Comparison of ENCODE assay signal across 10 mouse cellular contexts in the genomic region with DNA sequence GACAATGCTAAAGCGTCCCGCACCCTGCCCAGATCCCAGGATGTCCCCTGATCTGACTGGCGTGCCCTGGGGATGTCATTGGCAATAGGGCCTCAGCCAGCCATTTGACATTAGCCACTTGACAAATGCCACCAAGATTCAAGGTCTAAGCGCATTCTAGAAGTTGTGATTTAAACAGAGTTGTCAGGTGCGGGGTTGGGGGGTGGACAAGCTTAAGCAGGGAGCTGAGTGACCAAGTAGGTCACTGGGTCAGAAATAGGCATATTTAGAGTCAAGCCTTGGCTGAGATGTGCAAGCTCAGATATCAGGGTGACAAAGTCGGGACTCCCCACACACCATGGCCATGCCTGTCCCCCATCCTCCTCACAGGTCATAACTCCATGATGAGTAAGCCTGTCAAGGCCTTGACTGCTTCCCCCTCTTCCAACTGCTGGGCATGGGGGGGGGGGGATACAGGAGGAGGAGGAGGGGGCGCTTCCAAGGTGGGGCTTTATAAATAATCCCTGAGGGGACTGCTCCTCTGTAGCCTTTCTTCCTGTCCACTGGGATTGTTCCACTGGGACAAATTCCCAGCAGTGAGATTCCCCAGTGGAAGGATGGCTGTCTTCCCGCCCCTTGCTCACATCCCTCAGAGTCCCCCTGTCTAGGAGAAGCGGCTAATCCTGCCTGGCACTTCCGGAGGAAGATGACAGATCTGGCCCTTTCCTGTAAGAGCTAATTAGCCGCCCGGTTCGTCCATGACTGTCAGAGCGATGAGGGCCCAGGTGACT. TPM values are rescaled to one million over a fixed set of nuclear protein-coding genes. Genes with fewer than 3 reads are reported as not detected.
A peak's percentile ranks its signal among the peaks of the same experiment; 100 is the strongest.
DNase-seq lines count a peak whose midpoint lies in the region; ATAC-seq and TF ChIP-seq lines count a peak whose summit lies in the region.
"Had no signal": no experiment of that assay in that cellular context is flagged by ENCODE, and none has a peak within 500 bp of the region (broad histone marks: within the 10 kb centered on the region; RNA-seq: fewer than 3 reads in every experiment).

No protein-coding gene starts in this region.

- peak; percentile 23 for DNase-seq in cerebellum, adult 9-11 months
- DNase-seq in cerebellum, postnatal 4 days (ENCODE audit: low spot score in 2 of 2): no peak
- no peak for DNase-seq in hindbrain, embryonic 10.5 days (ENCODE audit: low spot score)
- peak; percentile 75 for DNase-seq in midbrain, embryonic 14.5 days
- no peak for DNase-seq in left cerebral cortex, postnatal 10 days (ENCODE audit: extremely low spot score in 1 of 2, low spot score in 2 of 2)
- DNase-seq in gastrocnemius, adult 2 months: no peak
- DNase-seq in left cerebral cortex, adult 18-20 months (ENCODE audit: low spot score in 2 of 2): no peak
- DNase-seq: heart, postnatal 10 days had no signal

- intact Hi-C loops in left cerebral cortex, postnatal 10 days (cut with DNase I): no loop called here
- intact Hi-C loops in gastrocnemius, adult 2 months (cut with DNase I): no loop called here

- no peak for TF ChIP-seq CTCF in ES-Bruce4 (IDR thresholded peaks at IDR 0.05; ENCODE audit: low read depth, low read length)
- TF ChIP-seq CTCF in gastrocnemius, adult 2 months (IDR thresholded peaks at IDR 0.05): no peak

- no peaks in the 10 kb centered on the region for H3K36me3 ChIP-seq in ES-Bruce4 (ENCODE audit: control insufficient read depth, insufficient read depth, low read length, poor library complexity, severe bottlenecking)
- no peaks in the 10 kb centered on the region for H3K36me3 ChIP-seq in hindbrain, embryonic 10.5 days
- H3K36me3 ChIP-seq in midbrain, embryonic 14.5 days (ENCODE audit: control insufficient read depth, insufficient read depth, low read length): no peaks in the 10 kb centered on the region
- H3K36me3 ChIP-seq: liver, embryonic 15.5 days had no signal

- WGBS in hindbrain, embryonic 10.5 days: 32% methylated on average over 14 of the region's 14 CpGs
- 24% methylated on average over 14 of the region's 14 CpGs for WGBS in midbrain, embryonic 14.5 days

- no peaks in the 10 kb centered on the region for H3K27me3 ChIP-seq in ES-Bruce4 (ENCODE audit: control insufficient read depth, insufficient read depth, low read length, poor library complexity, severe bottlenecking)
- no peaks in the 10 kb centered on the region for H3K27me3 ChIP-seq in hindbrain, embryonic 10.5 days (ENCODE audit: insufficient read depth, poor library complexity, severe bottlenecking)
- H3K27me3 ChIP-seq in midbrain, embryonic 14.5 days (ENCODE audit: control insufficient read depth, insufficient read depth, low read length): no peaks in the 10 kb centered on the region

- ATAC-seq in midbrain, embryonic 14.5 days (ENCODE audit: low FRiP score, low TSS enrichment): peak; percentile 73; the same call in 1 of the 2 replicates

- H3K4me1 ChIP-seq in ES-Bruce4 (ENCODE audit: control insufficient read depth, insufficient read depth, low read length): peaks cover 2% of the 10 kb centered on the region
- H3K4me1 ChIP-seq in hindbrain, embryonic 10.5 days (replicated peaks): peaks cover 36% of the 10 kb centered on the region
- H3K4me1 ChIP-seq in midbrain, embryonic 14.5 days (ENCODE audit: control insufficient read depth, insufficient read depth, low read length): peaks cover 17% of the 10 kb centered on the region
- H3K4me1 ChIP-seq: liver, embryonic 15.5 days had no signal

- no peak for TF ChIP-seq EP300 in ES-Bruce4 (IDR thresholded peaks at IDR 0.05; ENCODE audit: insufficient read depth, low read depth, low read length)

- H3K27ac ChIP-seq in ES-Bruce4 (ENCODE audit: insufficient read depth, low read length): no peak overlapping the region
- peak overlapping the region; percentile 90 for H3K27ac ChIP-seq in hindbrain, embryonic 10.5 days
- peak overlapping the region; percentile 79 for H3K27ac ChIP-seq in midbrain, embryonic 14.5 days (replicated peaks; ENCODE audit: low read depth, low read length)
- no peak overlapping the region for H3K27ac ChIP-seq in gastrocnemius, adult 2 months
- H3K27ac ChIP-seq: liver, embryonic 15.5 days had no signal

- no peak overlapping the region for H3K4me3 ChIP-seq in ES-Bruce4 (ENCODE audit: low read depth, low read length)
- peak overlapping the region; percentile 39 for H3K4me3 ChIP-seq in hindbrain, embryonic 10.5 days
- H3K4me3 ChIP-seq in midbrain, embryonic 14.5 days (replicated peaks; ENCODE audit: low read depth, low read length): no peak overlapping the region
- no peak overlapping the region for H3K4me3 ChIP-seq in gastrocnemius, adult 2 months
- H3K4me3 ChIP-seq: liver, embryonic 15.5 days had no signal

- H3K9me3 ChIP-seq in ES-Bruce4 (replicated peaks; ENCODE audit: control insufficient read depth, insufficient read depth, low read length, poor library complexity, severe bottlenecking): no peaks in the 10 kb centered on the region
- no peaks in the 10 kb centered on the region for H3K9me3 ChIP-seq in hindbrain, embryonic 10.5 days
- no peaks in the 10 kb centered on the region for H3K9me3 ChIP-seq in midbrain, embryonic 14.5 days (ENCODE audit: control insufficient read depth, low read length)
- H3K9me3 ChIP-seq: liver, embryonic 15.5 days had no signal

- no peak for TF ChIP-seq POLR2A in ES-Bruce4 (IDR thresholded peaks at IDR 0.05; ENCODE audit: insufficient read depth, low read length)

- peak overlapping the region; percentile 30; the same call in 1 of the 2 replicates for H3K9ac ChIP-seq in ES-Bruce4 (ENCODE audit: low read depth, poor library complexity, severe bottlenecking)
- H3K9ac ChIP-seq in midbrain, embryonic 14.5 days (replicated peaks; ENCODE audit: low read length): peak overlapping the region; percentile 7; the same call in 1 of the 2 replicates
- H3K9ac ChIP-seq: liver, embryonic 15.5 days had no signal

- peak overlapping the region; percentile 35 for H3K4me2 ChIP-seq in midbrain, embryonic 14.5 days (ENCODE audit: low read length)
- H3K4me2 ChIP-seq: liver, embryonic 15.5 days had no signal

RNA-seq across cellular contexts. Expression of gene Ccdc85c, which starts 9.4 kb away (rescaled TPM):
- polyA plus RNA-seq in ES-Bruce4 (2011; ENCODE audit: insufficient read depth, insufficient read length, low read depth, missing spikeins): 21.0 and 22.0 TPM in 2 replicates
- 14.3 and 16.0 TPM in 2 replicates for polyA plus RNA-seq in hindbrain, embryonic 10.5 days (2016; fragmentation: Nextera tagmentation; extraction: Ambion mirVana)
- 20.9 and 22.3 TPM in 2 replicates for polyA plus RNA-seq in midbrain, embryonic 14.5 days (2014; fragmentation: Nextera tagmentation; extraction: Ambion mirVana)
- 10 to 100 TPM; 58.9 to 59.6 TPM for total RNA-seq in left cerebral cortex, postnatal 10 days (2021)
- 10 to 100 TPM; 30.1 to 33.4 TPM for total RNA-seq in gastrocnemius, adult 2 months (2021)
- 10 to 100 TPM; 75.6 to 77.6 TPM for total RNA-seq in left cerebral cortex, adult 18-20 months (2021)

RNA-seq across cellular contexts. Expression of gene Hhipl1, which starts 21.4 kb away (rescaled TPM):
- polyA plus RNA-seq in ES-Bruce4 (2011; ENCODE audit: insufficient read depth, insufficient read length, low read depth, missing spikeins): 0.82 and 1.1 TPM in 2 replicates
- 3.0 and 3.2 TPM in 2 replicates for polyA plus RNA-seq in hindbrain, embryonic 10.5 days (2016; fragmentation: Nextera tagmentation; extraction: Ambion mirVana)
- 1.3 and 1.6 TPM in 2 replicates for polyA plus RNA-seq in midbrain, embryonic 14.5 days (2014; fragmentation: Nextera tagmentation; extraction: Ambion mirVana)
- 1 to 10 TPM; 7.6 to 7.8 TPM for total RNA-seq in left cerebral cortex, postnatal 10 days (2021)
- 1 to 10 TPM in 1 of 2 experiments, under 1 TPM in 1; 0.66 to 1.1 TPM for total RNA-seq in gastrocnemius, adult 2 months (2021)
- total RNA-seq in left cerebral cortex, adult 18-20 months (2021): 1 to 10 TPM; 7.9 to 9.0 TPM

RNA-seq across cellular contexts. Expression of gene Cyp46a1, which starts 49.5 kb away (rescaled TPM):
- 1.0 and 1.6 TPM in 2 replicates for polyA plus RNA-seq in ES-Bruce4 (2011; ENCODE audit: insufficient read depth, insufficient read length, low read depth, missing spikeins)
- polyA plus RNA-seq in hindbrain, embryonic 10.5 days (2016; fragmentation: Nextera tagmentation; extraction: Ambion mirVana): 17.8 and 19.1 TPM in 2 replicates
- 12.4 and 14.3 TPM in 2 replicates for polyA plus RNA-seq in midbrain, embryonic 14.5 days (2014; fragmentation: Nextera tagmentation; extraction: Ambion mirVana)
- 100 to 1,000 TPM; 159 to 168 TPM for total RNA-seq in left cerebral cortex, postnatal 10 days (2021)
- under 1 TPM; 0.10 to 0.25 TPM for total RNA-seq in gastrocnemius, adult 2 months (2021)
- total RNA-seq in left cerebral cortex, adult 18-20 months (2021): 100 to 1,000 TPM; 259 to 273 TPM

Comparison
In these comparisons a context has a peak if more than half of its experiments do, and no peak if none do; other contexts are left out.
1. DNase-seq: peak in cerebellum, adult 9-11 months (single experiment) and midbrain, embryonic 14.5 days (single experiment); none in cerebellum, postnatal 4 days (0 of 2), hindbrain, embryonic 10.5 days (single experiment), left cerebral cortex, postnatal 10 days (0 of 2), gastrocnemius, adult 2 months (single experiment) and left cerebral cortex, adult 18-20 months (0 of 2).
2. H3K27ac ChIP-seq: peak in hindbrain, embryonic 10.5 days (single experiment) and midbrain, embryonic 14.5 days (single experiment); none in ES-Bruce4 (single experiment) and gastrocnemius, adult 2 months (single experiment).
3. RNA of gene Hhipl1, which starts 21.4 kb away (total RNA-seq): 7.9 to 9.0 TPM in left cerebral cortex, adult 18-20 months and 7.6 to 7.8 TPM in left cerebral cortex, postnatal 10 days; 0.66 to 1.1 TPM in gastrocnemius, adult 2 months; every median in the first group is over 4 times any median in the second.
4. RNA of gene Cyp46a1, which starts 49.5 kb away (total RNA-seq): 259 to 273 TPM in left cerebral cortex, adult 18-20 months and 159 to 168 TPM in left cerebral cortex, postnatal 10 days; 0.10 to 0.25 TPM in gastrocnemius, adult 2 months; every median in the first group is over 100 times any median in the second.